ENCODE assay signal across 24 mouse cellular contexts in the genomic region with DNA sequence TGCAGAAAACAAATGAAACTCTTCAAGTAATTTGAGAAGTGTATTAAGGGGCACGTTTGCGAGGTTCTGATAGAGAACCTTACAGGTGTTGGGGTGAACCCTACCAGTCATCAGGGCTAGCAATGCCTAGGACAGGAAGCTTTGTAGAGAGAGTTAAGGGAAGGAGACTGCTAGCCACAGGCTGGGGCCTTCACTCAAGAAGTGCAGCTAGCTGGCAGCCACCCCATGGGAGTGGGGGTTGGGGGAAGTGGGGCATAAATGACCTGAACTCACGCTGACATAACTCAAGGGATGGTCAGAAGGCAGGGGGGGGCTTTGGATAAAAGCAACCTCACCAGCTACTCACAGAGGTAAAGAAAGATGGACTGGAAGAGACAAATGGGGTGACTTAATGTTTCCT.
DNase-seq lines count a peak whose midpoint lies in the region; ATAC-seq and TF ChIP-seq lines count a peak whose summit lies in the region.
"Had no signal": no experiment of that assay in that cellular context is flagged by ENCODE, and none has a peak within 500 bp of the region (broad histone marks: within the 10 kb centered on the region; RNA-seq: fewer than 3 reads in every experiment).

No protein-coding gene starts in this region.

- H3K4me1 ChIP-seq in G1E (ENCODE audit: insufficient read depth, low read depth, low read length), result peaks cover 83% of the 10 kb centered on the region
- H3K4me1 ChIP-seq in embryonic facial prominence, embryonic 14.5 days (ENCODE audit: control insufficient read depth, insufficient read depth, low read length), result peaks cover 18% of the 10 kb centered on the region
- H3K4me1 ChIP-seq in liver, embryonic 13.5 days (replicated peaks), result peaks cover 90% of the 10 kb centered on the region
- H3K4me1 ChIP-seq: neural tube, embryonic 12.5 days had no signal

- no peak overlapping the region for H3K4me3 ChIP-seq in G1E (ENCODE audit: low read depth, low read length)
- H3K4me3 ChIP-seq in embryonic facial prominence, embryonic 14.5 days (ENCODE audit: low read depth, low read length), result no peak overlapping the region
- H3K4me3 ChIP-seq in liver, embryonic 13.5 days (replicated peaks), result no peak overlapping the region
- H3K4me3 ChIP-seq: heart, adult 2 months; hindbrain, embryonic 15.5 days; limb, embryonic 15.5 days; neural tube, embryonic 12.5 days; stomach, embryonic 15.5 days had no signal

- ATAC-seq in G1E (ENCODE audit: extremely low read depth, insufficient number of reproducible peaks, low FRiP score, poor library complexity, severe bottlenecking), result 0 out of 2 replicates have a peak, but pooled peaks have one; percentile 10
- no peak for ATAC-seq in embryonic facial prominence, embryonic 14.5 days (ENCODE audit: low read depth)
- ATAC-seq in liver, embryonic 13.5 days (ENCODE audit: low read depth), result peak; percentile 46
- ATAC-seq: forebrain, embryonic 16.5 days had no signal

- no peak for TF ChIP-seq CTCF in G1E (IDR thresholded peaks at IDR 0.05; ENCODE audit: low read depth, low read length)

- no peak overlapping the region for H3K4me2 ChIP-seq in embryonic facial prominence, embryonic 14.5 days (ENCODE audit: low read depth, low read length)
- peak overlapping the region; percentile 30; the same call in 1 of the 2 replicates for H3K4me2 ChIP-seq in liver, embryonic 13.5 days
- H3K4me2 ChIP-seq: hindbrain, embryonic 15.5 days; limb, embryonic 15.5 days; neural tube, embryonic 12.5 days; stomach, embryonic 15.5 days had no signal

- no peaks in the 10 kb centered on the region; the same call in 1 of the 2 replicates for H3K27me3 ChIP-seq in G1E (ENCODE audit: insufficient read depth, low read length)
- no peaks in the 10 kb centered on the region for H3K27me3 ChIP-seq in embryonic facial prominence, embryonic 14.5 days (replicated peaks; ENCODE audit: control insufficient read depth, insufficient read depth, low read length)
- no peaks in the 10 kb centered on the region for H3K27me3 ChIP-seq in liver, embryonic 13.5 days
- H3K27me3 ChIP-seq: CH12.LX; hindbrain, embryonic 15.5 days; limb, embryonic 15.5 days; neural tube, embryonic 12.5 days; stomach, embryonic 15.5 days had no signal

- intact Hi-C loops in heart, postnatal 25 days (cut with DNase I), result loop anchor here (5.0 kb wide), 1 partner anchor 70 kb away; no protein-coding TSS in a partner anchor

- no peaks in the 10 kb centered on the region for H3K36me3 ChIP-seq in G1E (replicated peaks)
- no peaks in the 10 kb centered on the region for H3K36me3 ChIP-seq in embryonic facial prominence, embryonic 14.5 days (ENCODE audit: control insufficient read depth, insufficient read depth, low read length)
- no peaks in the 10 kb centered on the region for H3K36me3 ChIP-seq in liver, embryonic 13.5 days
- H3K36me3 ChIP-seq: hindbrain, embryonic 15.5 days; limb, embryonic 15.5 days; neural tube, embryonic 12.5 days; stomach, embryonic 15.5 days had no signal

- no peak overlapping the region for H3K9ac ChIP-seq in embryonic facial prominence, embryonic 14.5 days (ENCODE audit: low read depth, low read length)
- H3K9ac ChIP-seq in liver, embryonic 13.5 days, result peak overlapping the region; percentile 60
- H3K9ac ChIP-seq: hindbrain, embryonic 15.5 days; limb, embryonic 15.5 days; neural tube, embryonic 12.5 days; stomach, embryonic 15.5 days had no signal

- H3K27ac ChIP-seq in embryonic facial prominence, embryonic 14.5 days (replicated peaks; ENCODE audit: low read depth, low read length), result peak overlapping the region; percentile 76
- peak overlapping the region; percentile 88 for H3K27ac ChIP-seq in liver, embryonic 13.5 days
- H3K27ac ChIP-seq: hindbrain, embryonic 15.5 days; limb, embryonic 15.5 days; neural tube, embryonic 12.5 days; stomach, embryonic 15.5 days had no signal

- H3K9me3 ChIP-seq in G1E (replicated peaks), result peaks cover 10% of the 10 kb centered on the region
- no peaks in the 10 kb centered on the region for H3K9me3 ChIP-seq in embryonic facial prominence, embryonic 14.5 days (ENCODE audit: control insufficient read depth, low read length)
- H3K9me3 ChIP-seq in liver, embryonic 13.5 days (replicated peaks), result no peaks in the 10 kb centered on the region
- H3K9me3 ChIP-seq: hindbrain, embryonic 15.5 days; limb, embryonic 15.5 days; neural tube, embryonic 12.5 days; stomach, embryonic 15.5 days had no signal

- 57% methylated on average over 3 of the region's 3 CpGs for WGBS in embryonic facial prominence, embryonic 14.5 days
- 34% methylated on average over 3 of the region's 3 CpGs for WGBS in liver, embryonic 13.5 days (ENCODE audit: insufficient replicate concordance)

- DNase-seq in heart, adult 11 months, result peak; percentile 77
- no peak for DNase-seq in heart, postnatal 25 days (ENCODE audit: low spot score)
- DNase-seq in G1E (ENCODE audit: low spot score), result no peak
- DNase-seq in embryonic facial prominence, embryonic 14.5 days (ENCODE audit: low spot score), result no peak
- DNase-seq in liver, embryonic 13.5 days, result no peak
- no peak for DNase-seq in gastrocnemius, postnatal 4 days (ENCODE audit: low spot score in 2 of 2)
- no peak for DNase-seq in right cerebral cortex, postnatal 25 days
- no peak for DNase-seq in frontal cortex, adult 2 months (ENCODE audit: extremely low spot score in 1 of 2, low spot score in 1 of 2)
- DNase-seq: adrenal gland, postnatal 10 days; cerebellum, adult 8-10 months; heart, adult 2 months; heart, postnatal 10 days; kidney, adult 18-20 months; kidney, postnatal 14 days; layer of hippocampus, adult 9-11 months; lung, postnatal 10 days; spleen, adult 18-20 months; thymus, postnatal 14 days had no signal
